Mouse (Mus musculus): Measurements from ENCODE around the gene Polr2m.

- TF ChIP-seq CTCF (IDR thresholded peaks at IDR 0.05; ENCODE audit: borderline replicate concordance, control insufficient read depth, extremely low read depth, insufficient read depth, low read length, poor library complexity): no peak
- TF ChIP-seq POLR2A (IDR thresholded peaks at IDR 0.05; ENCODE audit: control insufficient read depth, extremely low read depth, insufficient read depth, low read length, poor library complexity): no peak
Measured at GRCm38 (mm10) chr9:71523901-71524300, 38.2 kb upstream of the Polr2m start.
